Mouse (Mus musculus) adrenal gland, adult (tissue): Measurements from ENCODE around the gene Mdc1.
"Not testable (repeated sequence)": the region's sequence is repeated elsewhere in the genome, so short reads cannot be mapped to it uniquely, and the experiment has no call there.

Source experiments
- DNase-seq, 2 experiments: peaks; one replicate each; pipeline ENCODE4 v3.0.0; 2022 to 2023; ENCODE audit warnings: low spot score in 1 of 2; ENCODE audit not compliant: inconsistent age in 2 of 2

Gene Mdc1

GRCm38 (mm10) chr17:35822564-35822963 lies 18.8 kb upstream of the Mdc1 start:
- DNase-seq, result peak in 1 of 2 experiments; percentile 47

- DNase-seq, result peak; percentile 91 to 95
Observed at GRCm38 (mm10) chr17:35822964-35823937, 18.1 kb upstream of the Mdc1 start, which contains the start of gene Flot1. Gene Flot1, plus strand, starts transcription at chr17:35823230.

GRCm38 (mm10) chr17:35824402-35824801 lies 16.9 kb upstream of the Mdc1 start:
- DNase-seq, result peak; percentile 50 to 75

GRCm38 (mm10) chr17:35825109-35825850 lies 16.0 kb upstream of the Mdc1 start:
- DNase-seq, result no peak

- peak; percentile 89 to 95 for DNase-seq
Observed at GRCm38 (mm10) chr17:35829737-35830136, 11.6 kb upstream of the Mdc1 start.

GRCm38 (mm10) chr17:35832400-35833238 lies 8.7 kb upstream of the Mdc1 start:
- DNase-seq, result peak in 1 of 2 experiments; percentile 12

- DNase-seq, result peak in 1 of 2 experiments; percentile 51
Observed at GRCm38 (mm10) chr17:35833239-35833751, 8.0 kb upstream of the Mdc1 start.

- no peak for DNase-seq
Observed at GRCm38 (mm10) chr17:35833894-35834293, 7.4 kb upstream of the Mdc1 start.

GRCm38 (mm10) chr17:35834696-35835422 lies 6.5 kb upstream of the Mdc1 start:
- DNase-seq, result peak in 1 of 2 experiments; percentile 56

GRCm38 (mm10) chr17:35835424-35836140 lies 5.7 kb upstream of the Mdc1 start:
- DNase-seq, result peak in 1 of 2 experiments; percentile 53

- DNase-seq, result peak; percentile 81 to 95
Observed at GRCm38 (mm10) chr17:35836178-35836965, 4.9 kb upstream of the Mdc1 start.

GRCm38 (mm10) chr17:35836991-35837422 lies 4.3 kb upstream of the Mdc1 start:
- peak; percentile 89 to 94 for DNase-seq

GRCm38 (mm10) chr17:35837487-35837886 lies 3.8 kb upstream of the Mdc1 start:
- DNase-seq, result peak; percentile 70 to 83

GRCm38 (mm10) chr17:35838122-35838544 lies 3.2 kb upstream of the Mdc1 start, which contains the start of gene Tubb5:
Gene Tubb5, minus strand, starts transcription at chr17:35838306.
- DNase-seq, result peak; percentile 97 to 98

GRCm38 (mm10) chr17:35838570-35838969 lies 2.7 kb upstream of the Mdc1 start:
- no peak for DNase-seq

- DNase-seq, result not testable (repeated sequence)
Observed at GRCm38 (mm10) chr17:35839002-35839401, 2.3 kb upstream of the Mdc1 start.

GRCm38 (mm10) chr17:35840561-35840960 lies 754 bp upstream of the Mdc1 start:
- DNase-seq, result no peak

GRCm38 (mm10) chr17:35842006-35842405 lies 691 bp downstream of the Mdc1 start:
- no peak for DNase-seq
